Mouse (Mus musculus) layer of hippocampus, adult 18-20 months (tissue): ENCODE data around the gene Golga2. TPM values are rescaled to one million over a fixed set of nuclear protein-coding genes. Genes with fewer than 3 reads are reported as not detected.
A peak's percentile ranks its signal among the peaks of the same experiment; 100 is the strongest.
"Not testable (repeated sequence)": the region's sequence is repeated elsewhere in the genome, so short reads cannot be mapped to it uniquely, and the experiment has no call there.

Source experiments
- DNase-seq, 2 experiments: peaks; one replicate each; pipeline ENCODE4 v3.0.0; 2022; ENCODE audit warnings: low spot score in 2 of 2
- total RNA-seq, 2 experiments: library from RNA; stranded (reverse); gene quantifications; 2 replicates each; pipeline ENCODE4 v1.2.3; 2021

The Golga2 gene
- total RNA-seq, 2 experiments from 2014 or later: 85.1 to 92.5 TPM

DNA sequence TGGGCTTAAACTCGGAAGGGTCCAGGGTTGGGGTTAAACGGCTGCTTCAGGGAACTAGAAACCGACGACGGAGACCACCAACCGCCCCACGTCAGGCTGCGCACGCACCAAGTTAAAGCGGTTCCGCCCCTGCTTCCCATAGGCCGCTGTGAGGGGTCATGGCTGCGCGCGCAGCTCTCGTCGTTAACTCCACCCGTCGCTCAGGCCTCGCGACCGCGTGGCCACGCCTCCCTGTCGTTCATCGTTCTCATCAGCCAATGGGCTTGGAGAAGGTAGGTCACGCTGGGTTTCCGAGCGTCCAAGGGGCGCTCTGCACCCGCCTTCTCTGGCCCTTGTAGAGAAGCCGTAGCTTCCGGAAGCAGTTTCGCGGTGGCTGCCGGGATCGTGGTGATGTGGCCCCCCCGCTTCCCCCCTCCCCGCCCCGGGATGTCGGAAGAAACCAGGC, 761 bp downstream of the Golga2 start, which contains the start of gene Swi5:
TSS of gene Swi5 (minus strand) at position 153 of the 445 bp plus-strand sequence.
- peak; percentile 95 to 99 for DNase-seq

DNA sequence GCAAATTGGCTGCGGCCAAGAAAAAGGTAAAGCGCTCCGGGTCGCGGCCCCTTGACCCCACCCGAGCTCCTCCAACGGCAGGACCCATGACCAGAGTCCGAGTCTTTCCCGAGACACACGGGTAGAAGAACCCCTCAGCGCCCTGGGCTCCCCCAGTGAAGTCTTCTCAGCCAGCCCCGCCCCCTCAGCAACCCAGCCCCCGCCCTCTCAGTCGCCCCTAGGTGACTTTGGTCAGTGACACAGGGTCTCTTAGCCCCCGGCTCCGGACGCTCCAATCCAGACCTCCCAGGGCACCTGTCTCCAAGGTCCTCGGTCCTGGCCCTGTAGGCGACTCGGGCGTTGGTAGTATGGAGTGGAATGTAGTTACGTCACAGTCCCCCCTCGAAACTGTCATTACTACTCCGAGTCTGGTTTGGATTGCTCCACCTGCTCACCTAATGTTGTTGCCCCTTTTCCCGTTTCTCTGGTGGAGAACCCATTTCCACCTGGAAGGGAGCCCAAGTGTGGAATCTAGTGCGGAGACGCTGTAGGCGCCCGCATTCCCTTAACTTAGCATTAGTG, 1.3 kb downstream of the Golga2 start:
- DNase-seq: no peak

DNA sequence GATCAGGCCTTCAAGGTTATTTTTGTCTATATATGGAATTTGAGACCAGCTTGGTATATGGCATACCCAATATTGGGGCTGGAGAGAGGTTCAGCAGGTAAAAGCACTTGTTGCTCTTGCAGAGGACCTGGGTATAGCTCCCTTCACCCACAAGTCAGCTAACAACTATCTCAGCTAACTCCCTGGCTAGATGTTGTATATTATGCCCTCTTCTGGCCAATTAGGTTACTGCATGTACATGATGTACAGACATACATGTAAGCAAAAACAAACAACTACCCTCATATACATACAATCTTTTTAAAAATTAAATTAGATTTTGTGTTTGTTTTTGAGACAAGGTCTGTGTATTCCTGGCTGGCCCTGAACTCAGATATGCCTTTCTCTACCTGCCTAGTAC, 2.4 kb downstream of the Golga2 start:
- DNase-seq: no peak

DNA sequence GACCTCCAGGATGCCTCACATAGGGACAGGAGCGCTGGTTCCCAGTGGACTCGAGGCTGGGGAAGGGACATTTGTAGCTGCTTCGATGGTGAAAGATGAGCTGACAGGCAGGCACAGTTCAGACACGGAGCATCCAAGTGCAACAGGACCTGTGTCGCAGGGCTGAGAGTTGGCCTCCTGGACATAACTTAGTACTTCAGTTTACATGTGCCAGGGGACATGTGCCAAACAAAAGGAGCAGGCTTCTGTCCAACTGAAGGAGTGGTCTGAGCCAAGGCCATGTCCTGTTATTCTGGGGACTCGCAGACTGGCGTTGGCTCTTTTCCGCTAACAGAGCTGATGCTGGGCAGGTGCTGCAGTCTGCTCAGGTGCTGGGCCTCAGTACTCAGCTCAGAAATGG, 7.2 kb downstream of the Golga2 start:
- no peak for DNase-seq

DNA sequence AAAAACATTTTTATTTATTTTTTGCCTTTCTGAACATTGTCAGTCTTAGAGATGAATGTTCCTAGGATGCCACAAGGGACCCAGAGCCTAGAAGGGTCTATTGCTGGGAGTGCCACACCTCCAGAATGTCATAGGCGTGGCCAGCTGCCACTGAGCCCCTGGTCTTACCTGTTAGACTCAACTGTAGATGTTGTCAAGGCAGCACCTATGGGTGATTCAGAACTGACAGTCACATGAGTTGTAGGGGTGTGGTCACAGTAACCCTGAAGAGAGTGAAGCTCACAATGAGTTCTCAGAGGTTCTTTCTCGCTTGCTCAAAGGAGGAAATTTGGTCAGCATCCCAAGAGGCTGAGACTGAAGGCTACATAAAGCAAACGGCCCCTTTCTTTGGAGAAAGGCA, 8.1 kb downstream of the Golga2 start:
- DNase-seq: no peak

DNA sequence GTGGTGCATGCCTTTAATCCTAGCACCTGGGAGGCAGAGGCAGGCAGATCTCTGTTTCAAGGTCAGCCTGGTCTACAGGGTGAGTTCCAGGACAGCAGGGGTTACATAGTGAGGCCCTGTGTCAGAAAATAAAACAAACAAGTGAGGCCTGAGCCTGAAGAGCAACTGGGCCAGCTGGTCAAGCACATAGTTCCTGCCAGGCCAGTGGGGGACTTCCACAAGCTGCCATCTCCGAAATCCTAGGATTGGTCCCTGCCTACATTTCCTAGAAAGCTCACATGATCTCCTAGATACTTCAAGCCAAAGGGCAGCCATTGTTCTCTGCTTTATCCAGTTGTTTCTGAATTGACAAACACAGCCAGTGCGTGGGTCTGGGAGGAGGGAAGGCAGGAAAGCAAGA, 8.7 kb downstream of the Golga2 start:
- not testable (repeated sequence) for DNase-seq

DNA sequence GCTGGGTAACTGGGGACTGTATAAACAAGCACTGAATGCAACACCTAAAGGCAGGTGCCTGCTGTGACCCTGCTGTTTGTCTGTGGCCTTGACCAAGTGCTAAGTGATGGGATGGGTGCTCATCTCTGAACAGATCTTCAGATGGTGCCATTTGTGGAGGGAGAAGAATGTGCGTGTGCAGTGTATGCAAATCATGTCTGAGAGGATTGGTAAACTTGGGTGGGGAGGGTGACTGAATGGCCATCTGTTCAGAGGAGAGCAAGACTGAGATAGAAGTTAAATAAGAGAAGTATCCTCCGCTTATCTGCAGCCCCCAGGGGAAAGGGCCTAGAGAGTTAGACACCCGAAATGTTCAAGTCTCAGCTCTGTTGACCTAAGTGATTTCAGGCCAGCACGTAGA, 12.3 kb downstream of the Golga2 start:
- no peak for DNase-seq

DNA sequence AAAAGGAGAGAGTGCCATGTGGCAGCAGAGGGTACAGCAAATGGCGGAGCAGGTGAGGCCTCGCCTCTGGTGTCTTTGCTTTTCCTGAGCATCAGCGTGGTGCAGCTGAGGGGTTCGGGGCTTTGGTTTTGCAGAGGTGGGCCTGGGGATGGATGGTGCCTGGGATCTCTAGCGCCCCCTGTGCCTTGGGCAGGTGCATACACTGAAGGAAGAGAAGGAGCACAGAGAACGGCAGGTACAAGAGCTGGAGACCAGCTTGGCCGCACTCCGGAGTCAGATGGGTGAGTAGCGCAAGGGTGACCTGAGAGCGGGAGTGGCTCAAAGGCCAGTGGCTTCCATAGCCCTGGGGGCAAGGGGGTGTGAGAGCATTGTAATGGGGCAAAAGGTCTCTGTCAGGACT, 15.8 kb downstream of the Golga2 start:
- no peak for DNase-seq

DNA sequence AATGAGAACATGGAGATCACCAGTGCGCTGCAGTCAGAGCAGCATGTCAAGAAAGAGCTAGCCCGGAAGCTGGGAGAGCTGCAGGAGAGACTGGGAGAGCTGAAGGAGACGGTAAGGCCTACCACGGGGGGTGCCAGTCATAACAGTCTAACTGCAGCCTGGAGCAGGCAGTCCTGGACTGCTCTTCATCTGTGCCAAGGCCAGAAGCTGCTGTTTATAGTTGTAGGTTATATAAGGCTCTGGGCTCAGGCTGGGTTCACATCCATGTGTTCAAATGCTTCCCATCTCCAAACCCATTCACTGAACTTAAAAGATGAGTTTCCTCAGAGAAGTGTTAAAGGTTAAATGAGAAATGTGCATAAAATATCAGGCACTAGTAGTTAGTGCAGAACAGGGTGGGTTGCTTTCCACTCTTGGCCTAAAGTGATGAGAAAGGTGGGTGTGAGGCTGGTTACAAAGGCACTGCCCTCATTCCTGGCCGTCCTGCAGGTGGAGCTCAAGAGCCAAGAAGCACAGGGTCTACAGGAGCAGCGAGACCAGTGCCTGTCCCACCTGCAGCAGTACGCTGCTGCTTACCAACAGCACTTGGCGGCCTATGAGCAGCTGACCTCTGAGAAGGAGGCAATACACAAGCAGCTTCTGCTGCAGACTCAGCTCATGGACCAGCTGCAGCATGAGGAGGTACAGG, 17.1 kb downstream of the Golga2 start:
- DNase-seq: peak in 1 of 2 experiments; percentile 79

DNA sequence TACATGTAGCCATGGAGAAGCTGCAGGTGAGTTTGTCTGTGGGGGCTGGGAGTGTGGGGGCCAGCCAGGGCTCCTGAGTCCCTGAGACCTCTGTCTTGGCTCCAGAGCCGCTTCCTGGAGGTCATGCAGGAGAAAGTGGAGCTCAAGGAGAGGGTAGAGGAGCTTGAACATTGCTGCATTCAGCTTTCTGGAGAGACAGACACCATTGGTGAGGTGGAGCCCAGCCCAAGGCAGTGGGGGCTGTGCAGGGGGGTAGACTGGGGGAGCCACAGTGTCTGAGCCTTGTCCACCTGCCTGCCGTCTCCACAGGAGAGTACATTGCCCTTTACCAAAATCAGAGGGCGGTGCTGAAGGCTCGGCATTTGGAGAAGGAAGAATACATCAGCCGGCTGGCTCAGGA, 18.5 kb downstream of the Golga2 start:
- peak in 1 of 2 experiments; percentile 12 for DNase-seq

DNA sequence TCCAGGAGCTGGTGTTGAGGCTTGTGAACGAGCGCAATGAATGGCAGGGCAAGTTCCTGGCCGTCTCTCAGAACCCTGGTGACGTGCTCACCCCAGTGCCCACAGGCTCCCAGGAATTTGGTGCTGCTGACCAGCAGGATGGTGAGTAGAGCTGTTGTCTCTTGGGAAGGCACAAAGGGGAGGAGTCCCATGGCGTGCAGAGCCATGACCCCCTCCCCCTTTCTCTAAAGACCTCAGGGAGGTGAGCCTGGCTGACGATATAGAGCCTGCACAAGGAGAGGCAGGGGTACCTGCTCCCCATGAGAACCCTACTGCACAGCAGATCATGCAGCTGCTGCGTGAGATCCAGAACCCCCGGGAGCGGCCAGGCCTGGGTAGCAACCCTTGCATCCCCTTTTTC, 19.0 kb downstream of the Golga2 start:
- DNase-seq: no peak

DNA sequence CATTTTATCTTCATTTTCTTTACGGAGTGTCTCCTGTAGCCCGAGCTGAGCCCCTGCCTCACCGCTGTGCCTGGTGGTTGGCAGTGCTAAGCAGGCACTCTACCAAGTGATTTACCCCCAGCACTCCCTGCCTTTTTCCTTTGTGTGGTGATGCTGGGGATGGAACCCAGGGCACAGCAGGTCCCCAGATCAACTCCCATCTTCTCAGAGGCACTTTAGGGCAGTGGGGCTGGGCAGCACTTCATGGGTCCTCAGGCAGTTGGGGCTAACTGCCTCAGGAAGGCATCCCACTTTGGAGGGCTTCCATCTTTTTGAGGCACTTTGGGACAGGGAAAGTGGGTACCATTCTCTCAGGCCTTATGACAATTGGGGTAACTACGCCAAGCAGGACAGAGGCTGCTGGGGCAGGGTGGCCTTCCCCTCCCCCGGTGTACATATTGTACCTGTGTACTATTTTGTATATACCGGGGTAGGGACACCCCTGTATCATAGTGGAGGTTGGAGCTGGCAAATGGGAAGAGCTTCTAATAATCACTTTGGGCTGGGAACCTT, 20.1 kb downstream of the Golga2 start:
- DNase-seq: no peak

DNA sequence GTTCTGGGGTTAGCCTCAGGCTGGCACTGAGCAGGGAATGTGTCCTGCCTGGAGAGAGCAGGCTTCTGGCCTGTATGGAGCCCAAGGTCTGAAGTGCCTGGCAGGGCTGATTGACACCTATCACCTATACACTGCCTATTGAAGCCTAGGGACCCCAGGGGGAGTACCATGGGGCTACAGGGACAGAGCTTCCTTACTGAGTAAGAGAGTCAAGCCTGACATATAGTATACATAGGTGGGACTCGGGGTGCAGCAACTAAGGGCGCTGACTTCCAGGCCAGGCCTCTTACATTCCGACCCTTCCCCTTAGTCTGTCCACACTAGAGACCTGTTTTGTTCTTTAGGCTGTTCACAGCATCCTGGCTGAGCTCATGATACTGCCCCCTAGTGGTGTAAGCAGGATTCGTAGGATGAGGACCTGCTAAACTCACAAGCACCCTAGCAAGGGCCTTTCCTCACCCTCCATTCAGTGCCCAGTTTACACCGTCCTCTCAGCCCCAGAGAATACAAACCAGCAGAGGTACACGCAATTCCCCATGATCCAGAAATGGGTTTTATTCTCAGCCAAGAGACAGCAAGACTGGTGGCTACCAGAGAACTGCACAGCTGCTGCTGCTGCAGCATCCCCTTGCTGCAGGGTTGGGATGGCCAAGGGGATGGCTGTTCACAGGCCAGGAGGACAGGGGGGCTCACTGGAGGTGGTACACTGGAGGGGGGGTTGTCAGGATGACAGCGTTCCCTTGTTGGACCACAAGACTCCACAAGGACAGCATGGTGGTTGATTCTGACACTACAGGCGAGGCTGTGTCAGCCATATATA, 21.0 kb downstream of the Golga2 start:
- peak; percentile 64 to 87 for DNase-seq

DNA sequence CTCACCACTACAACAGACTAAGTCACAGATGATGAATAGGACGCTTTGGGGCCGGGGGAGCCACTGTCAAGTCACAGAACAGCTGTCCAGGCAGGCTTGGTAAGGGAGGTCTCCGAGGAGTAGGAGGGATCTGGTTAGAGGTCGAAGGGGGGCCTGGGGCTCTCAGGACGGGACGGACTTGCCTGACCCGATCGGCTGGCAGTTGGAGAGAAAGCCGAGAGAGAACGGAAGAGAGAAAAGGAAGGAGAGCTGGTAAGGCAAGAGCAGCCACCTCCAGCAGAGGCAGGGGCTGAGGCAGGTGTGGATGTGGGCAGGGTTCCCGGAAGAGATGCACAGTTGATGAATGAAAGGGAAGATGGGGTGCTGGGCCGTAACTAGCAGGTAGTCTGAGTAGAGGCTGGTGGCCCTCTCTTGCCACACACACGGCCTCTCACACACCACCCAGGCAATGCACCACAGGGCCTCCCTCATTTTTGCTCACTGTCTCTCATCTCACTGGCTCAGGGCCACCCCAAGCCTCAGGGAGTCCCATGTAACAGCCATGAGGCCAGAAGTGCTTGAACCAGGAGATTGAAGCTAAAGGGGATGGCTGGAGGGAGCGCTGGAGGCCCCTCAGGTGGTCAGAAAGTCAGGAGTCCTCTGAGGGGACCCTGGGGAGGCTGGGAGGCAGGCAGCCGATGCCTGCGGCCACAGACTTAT, 21.8 kb downstream of the Golga2 start:
- DNase-seq: no peak

DNA sequence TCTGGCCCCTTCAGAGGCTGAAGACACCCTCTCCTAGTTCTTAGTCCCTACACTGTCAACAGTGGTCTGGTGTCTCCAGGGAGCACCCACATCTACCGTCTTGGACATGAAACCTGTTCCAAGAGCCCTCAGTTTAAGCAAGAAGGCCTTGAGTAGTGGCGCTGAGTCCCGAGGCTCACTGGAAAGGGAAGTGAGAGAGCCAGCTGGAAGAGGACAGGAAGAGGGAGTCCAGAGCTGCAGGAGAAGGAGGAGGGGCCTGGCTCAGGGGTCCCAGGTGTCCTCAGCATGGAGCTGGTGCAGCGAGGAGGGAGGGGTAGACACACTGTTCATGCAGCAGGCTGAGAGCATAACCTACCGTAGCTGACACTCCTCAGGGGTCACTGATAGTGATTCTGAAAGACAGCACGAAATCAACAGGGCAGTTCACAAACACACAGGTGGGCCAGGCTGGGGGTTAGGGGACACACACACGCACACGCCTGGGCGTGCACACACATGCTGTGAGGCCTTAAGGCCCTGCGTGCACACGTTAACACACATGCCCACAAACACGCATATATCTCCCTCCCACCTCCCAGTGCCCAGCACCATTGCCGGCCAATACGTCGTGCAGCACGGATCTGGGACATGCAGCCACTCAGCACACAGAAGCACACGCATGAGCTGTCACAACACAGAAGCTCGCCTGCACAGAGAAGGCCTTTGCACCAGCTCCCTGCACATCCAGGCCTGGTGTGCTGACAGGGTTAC, 23.1 kb downstream of the Golga2 start:
- DNase-seq: no peak

DNA sequence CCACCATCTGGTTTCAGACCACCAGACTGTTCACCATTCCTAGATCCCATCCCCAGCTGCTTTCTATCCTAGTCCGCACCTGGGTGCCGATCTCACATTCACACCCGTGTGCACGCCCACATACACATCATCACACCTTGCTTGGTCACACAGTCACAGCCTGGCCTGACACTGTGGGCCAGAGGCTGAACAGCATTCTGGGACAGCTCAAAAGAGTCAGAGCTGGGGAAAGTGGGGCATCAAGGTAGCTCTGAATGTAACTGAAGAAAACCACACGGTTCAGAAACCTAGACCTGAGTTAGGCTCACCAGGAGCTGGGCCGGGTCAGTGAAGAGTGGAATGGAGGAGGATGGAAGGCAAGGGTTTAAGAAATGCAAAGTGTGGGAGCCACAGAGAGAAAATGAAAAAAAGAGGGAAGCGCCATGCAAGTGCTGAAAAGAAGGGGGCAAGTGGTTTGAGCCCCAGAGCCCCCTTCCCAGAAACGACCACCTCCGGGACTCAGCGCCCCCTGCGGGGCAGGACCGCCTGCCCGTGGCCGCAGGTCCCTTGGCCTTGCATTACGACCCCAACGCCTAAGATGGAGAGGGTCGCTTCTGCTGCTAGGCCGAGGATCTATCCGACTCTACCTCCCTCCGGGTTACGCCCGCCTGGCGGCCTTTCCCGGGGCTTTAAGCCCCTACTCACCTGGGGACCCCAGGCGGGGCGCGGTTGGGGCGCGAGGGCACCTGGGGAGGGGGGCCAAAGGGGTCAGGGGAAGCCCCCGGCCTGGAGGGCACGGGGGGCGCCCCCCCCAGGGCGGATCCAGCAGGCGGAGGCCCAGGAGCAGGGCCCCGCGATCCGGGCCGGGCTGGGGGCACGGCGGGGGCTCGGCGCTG, 24.5 kb downstream of the Golga2 start:
- DNase-seq: no peak

DNA sequence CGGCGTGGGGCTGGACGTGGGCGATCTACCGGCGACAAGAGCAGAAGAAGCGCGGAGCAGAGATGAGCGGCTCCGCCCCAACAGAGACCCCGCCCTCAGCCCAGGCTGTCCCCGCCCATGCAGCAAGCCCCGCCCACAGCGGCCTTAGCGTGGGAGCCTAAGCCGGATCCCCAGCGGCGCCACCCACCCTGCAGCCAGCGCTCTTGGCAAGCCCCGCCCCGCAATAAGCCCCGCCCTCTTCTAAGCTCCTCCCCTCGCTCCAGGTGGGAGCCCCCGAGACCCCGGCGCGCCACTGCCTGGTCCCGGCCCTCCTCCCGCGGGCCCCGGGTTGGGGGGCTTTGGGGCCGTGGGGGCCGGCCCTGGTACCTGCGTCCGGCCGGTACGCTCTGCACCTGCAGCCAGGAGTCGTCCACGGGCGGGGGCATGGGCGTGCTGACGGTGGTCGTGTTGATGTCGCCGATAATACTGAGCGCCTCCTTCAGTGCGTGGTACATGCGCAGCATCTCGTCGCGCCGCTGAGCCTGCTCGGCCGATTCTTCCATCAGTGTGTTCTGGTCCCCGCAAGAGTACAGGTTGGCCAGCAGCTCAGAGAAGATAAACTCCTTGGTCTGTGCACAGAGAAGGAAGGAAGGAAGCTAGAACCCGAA, 25.3 kb downstream of the Golga2 start:
- no peak for DNase-seq

DNA sequence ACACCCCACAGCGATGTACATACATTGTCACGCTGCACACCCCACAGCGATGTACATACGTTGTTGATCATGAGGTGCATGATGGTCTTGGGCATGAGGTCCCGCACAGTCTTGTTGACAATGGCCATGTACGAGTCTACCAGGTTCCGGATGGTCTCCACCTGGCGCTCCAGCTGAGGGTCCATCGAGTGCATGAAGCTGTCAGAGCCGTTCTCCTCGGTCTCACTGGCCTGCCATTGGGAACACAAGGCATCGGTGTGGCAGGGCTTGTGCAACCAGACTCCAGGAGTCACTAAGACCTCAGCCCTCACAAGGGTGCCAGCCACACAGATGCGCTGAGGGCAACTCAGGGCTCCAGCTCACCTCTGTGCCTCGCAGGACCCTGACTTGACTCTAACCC, 27.6 kb downstream of the Golga2 start:
- no peak for DNase-seq

DNA sequence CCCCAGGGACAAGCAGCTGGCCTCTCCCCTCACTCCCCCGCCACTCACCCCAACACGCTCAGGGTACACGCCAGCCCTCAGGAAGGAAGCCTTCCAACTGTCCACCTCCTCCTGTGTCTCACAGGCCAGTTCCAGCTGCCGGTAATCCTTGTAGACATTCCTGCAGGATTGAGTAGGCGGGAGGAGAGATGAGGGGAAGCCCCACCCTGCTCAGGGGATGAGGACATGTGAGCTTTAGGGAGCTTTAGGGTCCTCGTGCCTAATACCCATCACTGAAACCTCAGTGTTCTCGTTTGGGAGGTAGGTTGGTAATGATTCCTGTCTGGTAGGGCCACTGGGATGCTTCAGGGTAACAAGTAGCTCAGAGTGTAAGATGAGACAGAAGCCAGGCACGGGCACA, 28.6 kb downstream of the Golga2 start:
- DNase-seq: no peak
